Mouse (Mus musculus): ENCODE data around the gene Bnipl.

Gene Bnipl

DNA sequence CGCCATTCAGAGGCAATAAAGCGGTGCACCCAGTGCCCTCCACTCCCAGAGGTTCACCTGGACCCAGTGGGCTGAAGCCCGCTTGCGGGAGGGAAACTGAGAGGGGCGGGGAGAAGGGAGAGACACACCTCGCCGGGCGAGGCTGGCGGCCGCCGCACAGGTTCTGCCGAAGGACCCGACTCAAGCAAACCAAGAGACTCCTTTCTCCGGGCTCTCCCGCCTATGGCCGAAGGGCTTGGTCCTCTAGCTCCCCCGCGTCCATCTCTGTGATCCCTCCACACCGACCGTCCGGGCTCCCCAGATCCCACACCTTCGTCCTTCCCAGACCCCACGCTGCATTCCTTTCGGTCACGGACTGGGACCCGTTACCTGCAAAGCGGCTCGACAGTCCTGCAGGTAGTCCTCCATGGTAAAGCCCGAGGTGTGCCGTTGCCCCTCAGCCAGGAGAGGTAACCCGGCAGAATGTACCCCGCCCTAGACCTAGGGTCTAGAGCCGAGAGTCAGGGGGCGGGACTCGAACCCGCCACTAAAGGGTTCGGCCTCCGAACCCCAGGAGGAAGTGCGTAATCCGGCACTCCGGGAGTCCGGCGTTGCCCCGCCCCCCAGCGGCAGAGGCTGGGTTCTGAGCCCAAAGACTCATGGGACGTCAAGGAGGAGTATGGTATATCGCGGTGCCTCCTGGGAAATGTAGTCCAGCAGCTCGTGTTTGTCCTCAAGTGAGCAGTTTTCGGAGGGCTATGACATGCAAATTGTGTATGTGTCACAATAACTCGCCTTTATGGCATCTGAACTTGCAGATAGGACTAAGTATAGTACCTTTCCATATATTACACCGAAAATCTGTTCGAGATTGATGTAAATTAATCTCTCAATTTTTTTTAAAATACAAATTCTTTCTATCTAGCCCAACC is 30.5 kb upstream of the Bnipl start, which contains the start of the genes Mindy1 and Prune1:
TSS of gene Mindy1 (plus strand) at position 130 of the 911 bp plus-strand sequence.
TSS of gene Prune1 (minus strand) at position 861 of the 911 bp plus-strand sequence.
- DNase-seq (ENCODE audit: low read depth in 2 of 2, low spot score in 2 of 2) = peak; percentile 96 to 97

DNA sequence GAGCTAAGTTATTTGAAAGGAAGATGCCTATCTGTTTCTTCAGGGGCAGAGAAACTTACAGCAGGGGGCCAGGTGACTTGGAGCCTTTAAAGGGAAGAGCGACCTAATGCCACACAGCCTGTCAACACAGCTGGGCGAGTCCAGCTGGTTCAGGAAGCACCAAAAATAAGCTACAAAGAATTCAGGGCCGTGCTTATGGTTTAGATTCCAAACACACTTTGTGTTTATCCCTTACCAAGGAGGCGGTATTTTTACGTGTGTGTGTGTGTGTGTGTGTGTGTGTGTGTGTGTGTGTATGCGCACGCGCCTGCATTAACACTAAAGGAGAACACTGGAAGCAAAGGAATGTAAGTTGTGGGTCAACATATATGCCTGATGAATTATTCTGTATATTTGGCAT is 29.8 kb upstream of the Bnipl start:
- DNase-seq (ENCODE audit: low read depth in 2 of 2, low spot score in 2 of 2) = peak; percentile 3 to 11

DNA sequence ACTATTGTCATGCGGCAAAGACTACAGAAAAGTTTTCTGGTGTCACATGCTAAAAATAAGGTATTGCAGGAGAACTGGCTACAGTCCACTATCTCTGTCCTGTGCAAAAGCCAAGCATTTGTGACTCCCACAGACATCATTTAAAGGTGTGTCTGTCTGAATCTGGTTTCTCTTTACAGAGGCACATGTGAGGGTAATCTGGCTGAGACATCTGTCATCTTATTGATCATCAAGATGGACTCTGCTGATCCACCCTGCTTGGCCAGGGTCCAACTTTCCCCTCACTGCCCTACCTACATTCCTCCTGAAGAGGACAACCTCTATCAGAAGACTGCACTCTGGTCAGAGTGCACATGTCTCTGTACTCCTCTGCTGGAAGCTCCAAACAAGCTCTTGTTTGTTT is 26.2 kb upstream of the Bnipl start:
- no peak for DNase-seq (ENCODE audit: low read depth in 2 of 2, low spot score in 2 of 2)

DNA sequence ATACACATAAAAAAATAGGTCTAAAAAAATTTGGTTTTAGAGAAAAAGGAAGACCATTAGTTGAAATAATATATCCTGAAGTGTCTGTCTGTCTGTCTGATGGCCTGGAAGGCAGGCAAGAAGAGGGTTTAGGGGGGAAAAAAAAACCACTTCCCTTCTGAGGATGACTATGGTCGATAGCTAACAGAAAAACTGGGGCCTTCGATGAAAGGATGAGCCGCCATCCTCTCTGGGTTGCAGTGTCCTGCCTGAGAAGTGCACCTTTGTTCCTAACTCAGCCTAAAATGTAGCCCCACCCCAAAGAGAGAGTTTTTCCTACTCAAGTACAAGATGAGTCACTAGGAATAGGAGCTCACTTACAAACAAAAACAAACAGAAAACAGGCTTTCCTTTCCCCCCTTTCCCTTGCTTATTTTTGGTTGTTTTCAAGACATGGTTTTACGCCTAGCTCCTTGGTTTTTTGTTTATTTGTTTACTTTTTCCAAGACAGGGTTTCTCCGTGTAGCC is 25.5 kb upstream of the Bnipl start:
- DNase-seq (ENCODE audit: low read depth in 2 of 2, low spot score in 2 of 2) = no peak

DNA sequence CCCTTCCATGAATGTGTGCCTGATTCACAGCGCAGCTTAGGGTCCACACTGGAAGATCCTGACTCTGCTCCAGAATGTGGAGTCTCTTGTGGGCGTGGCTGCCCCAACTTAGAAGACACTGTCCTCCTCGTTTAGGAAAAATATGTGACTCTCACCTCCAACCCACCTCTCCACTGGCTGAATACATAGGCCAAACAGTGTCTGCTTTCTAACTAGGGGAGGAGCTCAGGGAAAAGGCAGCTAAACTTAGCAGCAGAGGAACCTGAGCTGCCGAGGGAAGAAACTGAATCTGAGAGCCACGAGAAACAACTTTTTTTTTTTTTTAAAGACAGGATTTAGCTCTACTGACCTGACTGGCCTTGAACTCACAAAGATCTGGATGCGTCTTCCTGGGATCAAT is 24.2 kb upstream of the Bnipl start:
- no peak for DNase-seq (ENCODE audit: low read depth in 2 of 2, low spot score in 2 of 2)

DNA sequence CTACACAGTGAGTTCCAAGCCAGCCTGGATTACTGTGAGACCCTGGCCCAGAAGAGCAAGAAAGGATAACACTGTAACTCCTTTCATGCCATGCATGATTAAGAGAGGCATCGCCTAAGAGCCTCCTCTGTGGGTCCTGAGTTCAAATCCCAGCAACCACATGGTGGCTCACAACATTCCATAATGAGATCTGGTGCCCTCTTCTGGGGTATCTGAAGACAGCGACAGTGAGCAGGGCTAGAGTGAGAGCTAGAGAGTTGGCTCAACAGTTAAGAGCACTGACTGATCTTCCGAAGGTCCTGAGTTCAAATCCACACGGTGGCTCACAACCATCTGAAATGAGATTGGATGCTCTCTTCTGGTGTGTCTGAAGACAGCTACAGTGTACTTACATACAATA is 23.5 kb upstream of the Bnipl start:
- DNase-seq (ENCODE audit: low read depth in 2 of 2, low spot score in 2 of 2) = no peak

DNA sequence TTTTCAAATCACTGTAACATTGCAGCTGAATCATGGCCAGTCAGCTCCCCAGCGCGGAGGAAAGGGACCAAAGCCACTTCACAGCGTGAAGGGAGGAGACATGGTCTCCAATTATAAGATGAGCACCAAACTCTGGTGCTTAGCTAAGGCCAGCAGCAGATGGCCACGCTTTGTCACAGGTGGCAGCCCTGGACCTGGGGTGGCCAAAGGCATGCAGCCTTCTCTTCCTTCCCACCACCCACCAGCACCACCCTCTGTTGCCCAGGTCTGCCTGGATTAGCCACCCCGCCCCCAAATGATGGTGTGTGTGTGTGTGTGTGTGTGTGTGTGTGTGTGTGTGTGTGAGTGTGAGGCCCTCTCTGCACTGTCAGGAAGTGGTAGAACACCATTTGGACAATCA is 22.5 kb upstream of the Bnipl start:
- no peak for DNase-seq (ENCODE audit: low read depth in 2 of 2, low spot score in 2 of 2)

DNA sequence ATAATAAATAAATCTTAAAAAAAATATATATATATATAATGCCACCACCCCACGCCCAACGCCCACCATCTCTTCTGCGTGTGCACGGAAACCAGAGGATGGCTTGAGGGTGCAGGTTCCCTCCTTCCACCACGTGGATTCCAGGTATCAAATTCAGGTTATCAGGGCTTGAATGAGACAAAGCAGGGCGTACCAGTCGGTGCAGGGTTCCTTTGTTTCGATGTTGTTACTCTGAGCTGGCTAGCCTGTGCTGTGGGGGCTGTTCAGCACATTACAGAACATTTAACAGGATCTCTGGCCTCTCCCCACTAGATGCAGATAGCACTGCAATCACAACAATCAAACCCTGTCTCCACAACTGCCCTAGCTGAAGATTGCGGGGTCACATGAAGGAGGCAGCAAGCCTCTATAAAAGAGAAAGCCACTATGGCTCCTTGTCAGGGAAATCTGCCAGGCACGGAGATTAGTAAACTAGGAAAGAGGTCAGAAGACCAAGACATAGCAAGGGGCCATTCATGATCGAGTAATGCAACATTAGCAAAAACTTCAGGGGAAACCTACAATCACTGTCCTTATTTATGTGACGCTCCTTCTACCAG is 19.9 kb upstream of the Bnipl start:
- no peak for DNase-seq (ENCODE audit: low read depth in 2 of 2, low spot score in 2 of 2)

DNA sequence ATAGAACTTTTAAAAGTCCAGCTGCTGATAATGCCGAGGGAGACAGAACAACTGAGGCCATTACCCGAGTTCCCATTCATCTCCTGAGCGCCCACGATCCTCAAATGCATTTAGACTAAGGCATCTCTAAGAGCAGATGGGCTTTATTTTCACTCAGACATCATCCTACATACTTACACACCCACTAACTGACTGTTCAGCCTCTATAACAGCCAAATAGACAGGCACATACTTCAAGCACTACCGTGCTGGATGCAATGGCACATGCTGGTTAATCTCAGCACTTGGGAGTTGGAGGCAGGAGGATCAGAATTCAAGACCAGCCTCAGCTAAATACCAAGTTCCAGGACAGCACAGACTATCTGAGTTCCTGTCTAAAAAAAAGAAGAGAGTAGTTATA is 18.8 kb upstream of the Bnipl start:
- no peak for DNase-seq (ENCODE audit: low read depth in 2 of 2, low spot score in 2 of 2)

DNA sequence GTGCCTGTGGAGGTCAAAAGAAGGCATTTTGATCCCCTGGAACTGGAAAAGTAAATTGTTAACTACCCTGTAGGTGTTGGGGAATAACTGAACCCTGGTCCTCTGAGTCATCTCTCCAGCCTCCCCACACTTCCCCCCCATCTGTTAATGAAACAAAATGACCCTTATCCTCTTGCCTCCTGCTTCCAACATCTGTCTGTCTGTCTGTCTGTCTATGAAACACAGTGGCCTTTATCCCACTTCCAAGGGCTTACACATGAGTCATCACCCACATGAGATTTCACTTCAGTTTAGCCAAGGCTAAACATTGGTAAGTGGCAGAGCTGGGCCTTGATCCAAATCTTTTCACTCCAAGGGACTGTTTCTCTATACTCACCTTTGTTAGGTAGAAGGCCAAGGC is 16.9 kb upstream of the Bnipl start:
- no peak for DNase-seq (ENCODE audit: low read depth in 2 of 2, low spot score in 2 of 2)

DNA sequence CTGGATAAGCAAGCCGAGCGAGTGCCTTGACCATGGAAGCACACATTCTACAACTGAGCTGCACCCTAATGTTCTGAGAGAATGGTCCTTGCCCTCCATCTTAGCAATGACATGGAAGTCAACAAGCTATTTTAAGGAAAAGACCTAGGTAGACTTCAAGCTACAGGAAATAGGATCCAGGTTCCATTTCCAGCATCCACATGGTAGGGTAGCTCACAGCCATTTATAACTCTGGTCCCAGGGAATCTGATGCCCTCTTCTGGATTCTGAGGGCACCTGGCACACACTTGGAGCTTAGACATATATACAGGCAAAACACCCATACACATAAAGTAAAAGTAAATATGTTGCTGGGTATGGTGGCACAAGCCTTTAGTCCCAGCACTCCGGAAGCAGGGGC is 15.1 kb upstream of the Bnipl start:
- no peak for DNase-seq (ENCODE audit: low read depth in 2 of 2, low spot score in 2 of 2)

DNA sequence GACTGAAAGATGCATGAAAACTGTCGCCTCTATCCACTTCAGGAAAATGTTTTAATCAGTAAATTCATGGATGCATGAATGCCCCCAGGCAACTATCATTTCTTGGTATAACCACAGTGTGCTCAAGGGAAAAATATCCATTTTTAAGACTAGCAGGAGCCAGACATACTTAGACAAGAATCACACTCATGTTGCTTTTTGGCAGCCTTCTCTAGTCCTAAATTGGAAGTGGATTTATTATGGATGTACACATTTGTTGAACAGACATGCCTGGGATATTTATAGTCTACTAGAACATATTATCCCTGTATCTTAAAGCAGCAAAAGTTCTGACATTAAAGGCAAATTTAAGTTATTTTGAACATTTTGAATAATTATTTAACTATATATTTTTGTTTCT is 13.7 kb upstream of the Bnipl start:
- DNase-seq (ENCODE audit: low read depth in 2 of 2, low spot score in 2 of 2) = no peak

DNA sequence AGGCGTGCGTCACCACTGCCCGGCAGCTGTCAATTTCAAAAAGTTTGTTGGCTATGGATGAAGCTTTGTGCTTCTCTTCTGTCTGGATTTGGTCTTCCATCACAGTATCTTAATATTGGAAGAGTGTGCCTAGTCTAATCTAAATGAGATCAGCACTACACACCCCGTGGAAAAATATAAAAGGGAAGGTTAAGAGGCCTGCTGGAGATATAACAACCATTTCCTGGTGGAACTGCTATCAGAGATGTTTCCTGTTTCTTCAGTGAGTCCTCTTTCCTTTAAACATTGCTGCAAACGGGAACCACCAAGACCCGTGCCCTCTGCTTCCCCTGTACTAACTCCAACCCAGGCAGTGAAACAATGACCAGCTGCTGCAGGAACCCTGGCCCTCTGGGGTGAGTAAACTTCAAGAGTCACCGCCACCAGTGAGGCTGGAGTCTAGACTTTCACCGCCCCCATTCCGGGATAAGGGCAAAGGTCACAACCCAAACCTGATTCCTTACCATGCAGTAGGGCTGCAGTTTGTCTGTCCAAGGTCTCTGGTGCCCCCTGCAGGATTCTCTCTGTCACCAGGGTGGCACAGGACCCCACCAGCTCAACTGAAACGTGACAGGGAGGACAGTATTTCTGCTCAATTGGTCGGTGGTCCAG is 12.2 kb upstream of the Bnipl start:
- peak; percentile 66 to 81 for DNase-seq (ENCODE audit: low read depth in 2 of 2, low spot score in 2 of 2)

DNA sequence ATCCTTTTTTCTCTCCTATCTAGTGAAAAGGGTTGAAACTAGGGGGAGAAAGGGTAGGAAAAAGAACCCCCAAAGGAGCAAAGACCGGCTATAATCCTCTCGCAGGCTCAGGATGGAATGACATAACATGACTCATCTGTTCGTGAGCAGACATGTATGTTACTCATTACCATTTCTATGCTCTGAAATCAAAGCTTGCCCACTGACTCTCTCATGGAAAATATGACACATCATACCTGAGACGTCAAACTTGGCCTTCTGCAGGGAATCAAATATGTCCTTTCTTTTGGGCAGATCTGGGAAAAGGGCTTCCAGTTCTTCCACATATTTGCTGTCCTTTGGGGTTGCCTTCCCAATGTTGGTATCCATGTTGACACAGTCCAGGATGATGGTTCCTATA is 11.0 kb upstream of the Bnipl start:
- DNase-seq (ENCODE audit: low read depth in 2 of 2, low spot score in 2 of 2) = no peak

DNA sequence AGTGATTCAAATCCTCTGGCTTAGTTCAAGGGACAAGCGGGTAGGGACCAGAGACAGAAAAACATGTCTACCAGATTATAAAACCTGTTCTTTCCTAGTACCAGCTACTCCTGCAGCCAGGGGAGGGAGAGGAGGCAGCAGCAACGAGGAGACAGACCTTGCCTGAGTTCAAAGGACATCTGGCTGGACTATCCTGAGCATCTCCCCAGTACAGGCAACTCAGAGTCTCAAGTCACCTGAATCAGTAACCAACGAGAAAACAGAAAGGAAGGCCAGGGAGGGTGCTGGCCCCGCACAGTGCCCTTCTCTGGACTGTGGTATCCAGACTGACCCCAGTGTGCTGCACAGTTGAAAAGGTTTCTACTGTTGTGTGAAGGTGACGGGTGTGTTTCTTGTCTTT is 5.9 kb upstream of the Bnipl start:
- no peak for DNase-seq (ENCODE audit: low read depth in 2 of 2, low spot score in 2 of 2)

DNA sequence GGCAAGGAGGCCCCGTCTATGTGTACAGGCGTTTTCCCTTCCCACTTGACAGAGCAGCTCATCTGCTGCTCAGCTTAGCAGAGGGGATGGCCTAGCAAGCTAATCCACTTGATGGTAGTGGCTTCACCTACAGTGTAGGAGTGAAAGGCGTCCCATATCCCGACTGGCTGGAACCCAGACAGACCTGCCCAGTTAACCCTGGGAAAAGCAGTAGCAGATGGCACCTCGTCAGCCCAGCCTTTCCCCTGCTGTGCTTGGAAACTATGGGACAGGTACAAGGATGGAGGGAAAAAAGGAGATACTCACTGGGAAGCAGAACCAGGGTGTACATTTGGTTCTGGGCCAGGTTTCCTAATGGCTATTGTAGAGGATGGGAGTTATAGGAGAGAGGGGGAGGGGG is 632 bp downstream of the Bnipl start:
- DNase-seq (ENCODE audit: low read depth in 2 of 2, low spot score in 2 of 2) = no peak

DNA sequence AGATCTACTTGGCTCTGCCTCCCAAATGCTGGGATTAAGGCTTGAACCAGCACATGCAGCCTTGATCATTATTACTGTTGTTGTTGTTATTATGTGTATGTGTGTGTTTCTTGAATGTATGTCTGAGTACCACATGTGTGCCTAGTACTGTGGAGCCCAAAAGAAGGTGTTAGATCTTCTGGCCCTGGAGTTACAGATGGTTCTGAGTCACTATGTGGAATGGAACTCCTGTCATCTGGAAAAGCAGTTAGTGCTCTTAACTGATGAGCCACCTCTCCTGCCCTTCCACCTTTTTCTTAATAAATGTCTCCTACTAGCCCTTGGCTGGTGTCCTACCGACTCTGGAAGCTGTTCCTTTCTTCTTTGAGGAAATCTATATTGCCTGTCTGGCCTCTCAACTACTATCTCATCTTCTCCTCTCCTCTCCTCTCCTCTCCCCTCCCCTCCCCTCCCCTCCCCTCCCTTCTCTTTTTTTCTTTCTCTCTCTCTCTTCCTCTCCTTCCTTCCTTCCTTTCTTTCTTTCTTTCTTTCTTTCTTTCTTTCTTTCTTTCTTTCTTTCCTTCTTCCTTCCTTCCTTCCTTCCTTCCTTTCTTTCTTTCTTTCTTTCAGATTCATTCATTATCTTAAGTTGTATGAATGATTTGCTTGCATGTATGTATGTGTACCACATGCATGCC is 3.2 kb downstream of the Bnipl start:
- no peak for DNase-seq (ENCODE audit: low read depth in 2 of 2, low spot score in 2 of 2)

DNA sequence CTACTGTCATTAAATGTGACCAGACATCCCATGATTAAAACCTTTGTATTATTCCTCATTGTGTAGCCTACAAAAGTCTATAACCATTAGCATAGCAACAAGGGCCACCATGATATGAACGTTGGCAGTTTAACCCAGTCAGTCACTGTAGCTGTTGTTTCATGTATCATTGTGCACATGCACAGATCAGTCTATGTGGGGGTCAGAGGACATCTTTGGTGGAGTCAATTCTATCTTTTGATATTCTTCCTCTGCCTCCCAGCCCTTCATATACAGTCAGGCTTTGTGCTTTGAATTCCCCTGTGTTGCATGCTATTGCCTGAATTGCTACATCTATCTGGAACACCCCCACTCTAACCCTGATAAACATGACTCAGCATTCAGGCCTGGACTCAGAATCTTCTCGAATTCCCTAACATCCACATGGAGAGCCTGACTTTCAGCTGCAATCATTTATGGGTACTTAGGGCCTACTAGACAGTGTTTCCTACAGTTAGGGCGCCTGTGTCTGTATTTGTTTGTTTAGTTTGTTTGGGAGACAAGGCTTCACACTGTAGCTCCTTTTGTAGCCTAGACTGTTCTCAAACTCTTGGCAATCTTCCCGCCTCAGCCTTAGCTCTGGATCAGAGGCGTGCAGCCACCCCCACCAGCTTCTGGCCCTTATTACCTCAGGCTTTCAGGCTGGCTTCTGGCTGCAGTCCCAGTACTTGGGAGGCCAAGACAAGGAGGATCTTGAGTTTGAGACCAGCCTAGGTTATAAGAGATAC is 4.3 kb downstream of the Bnipl start:
- no peak for DNase-seq (ENCODE audit: low read depth in 2 of 2, low spot score in 2 of 2)

DNA sequence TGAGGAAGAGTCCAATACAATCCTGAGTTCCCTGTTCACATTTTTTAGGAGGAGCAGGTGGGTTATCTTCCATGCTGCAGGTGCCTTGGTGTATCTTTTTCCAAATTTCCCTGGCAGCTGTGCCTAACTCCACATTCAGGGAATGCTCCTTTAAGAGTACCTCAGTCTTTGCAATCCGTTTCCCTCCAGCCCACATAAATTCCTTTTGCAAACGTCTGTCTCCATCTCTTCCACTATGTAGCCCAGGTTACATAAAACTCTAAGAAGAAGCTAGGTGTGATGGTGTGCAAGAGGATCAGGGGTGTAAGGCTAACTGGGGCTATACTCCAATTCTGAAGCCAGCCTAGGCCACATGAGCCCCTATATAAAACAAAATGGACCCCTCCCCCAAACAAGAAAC is 7.9 kb downstream of the Bnipl start:
- DNase-seq (ENCODE audit: low read depth in 2 of 2, low spot score in 2 of 2) = no peak

DNA sequence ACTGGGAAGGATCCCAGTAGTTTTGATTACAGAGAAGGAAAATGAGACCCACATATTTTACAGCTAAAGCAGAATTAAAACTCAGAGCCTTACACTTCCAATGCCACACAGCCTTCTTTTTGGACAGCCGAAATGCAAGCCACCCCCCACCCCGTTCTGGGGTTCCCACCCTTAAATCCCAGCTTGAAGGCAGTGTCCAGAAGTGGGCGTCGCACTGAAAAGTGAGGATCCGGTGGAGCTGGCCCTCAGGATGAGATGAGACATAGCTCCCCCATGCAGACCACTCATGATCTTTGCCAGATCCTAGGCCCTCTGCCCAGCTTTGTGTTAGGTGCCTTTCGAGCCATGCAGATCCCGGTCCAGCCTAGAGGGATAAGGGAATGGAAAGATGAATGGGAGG is 9.5 kb downstream of the Bnipl start, which contains the start of gene Gm128:
TSS of gene Gm128 (minus strand) at position 101 of the 400 bp plus-strand sequence.
- no peak for DNase-seq (ENCODE audit: low read depth in 2 of 2, low spot score in 2 of 2)

DNA sequence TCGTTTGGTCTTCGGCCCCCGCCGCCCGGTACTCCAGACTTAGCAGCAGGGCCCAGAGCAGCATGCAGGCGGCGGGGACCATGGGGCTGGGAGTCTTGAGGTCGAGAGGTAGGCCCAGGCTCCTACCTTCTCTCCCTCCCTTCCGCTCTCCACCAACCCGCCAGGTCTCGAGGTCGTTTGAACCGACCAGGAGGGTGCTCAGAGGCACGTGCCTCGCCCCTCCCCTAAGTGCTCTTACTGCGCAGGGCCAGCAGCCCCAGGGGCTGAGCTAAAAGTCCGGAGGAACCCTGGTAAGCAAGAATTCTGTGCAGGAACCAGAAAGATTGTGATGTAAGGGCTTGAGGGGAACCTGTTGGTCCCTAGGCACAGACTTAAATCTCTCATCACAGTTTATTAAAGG is 10.1 kb downstream of the Bnipl start:
- DNase-seq (ENCODE audit: low read depth in 2 of 2, low spot score in 2 of 2) = no peak

Data from CD8-positive naive resting alpha-beta T cell, adult 2 months (primary cell).